Mouse (Mus musculus): Measurements from ENCODE around the gene Usmg5. TPM values are rescaled to one million over a fixed set of nuclear protein-coding genes. Genes with fewer than 3 reads are reported as not detected.

Gene Usmg5
- polyA plus RNA-seq (2014; fragmentation: Illumina TruSeq; extraction: RNeasy Lipid Tissue Mini Kit (QIAGEN cat#74804); ENCODE audit: low read depth, low replicate concordance): 1,955 TPM

DNA sequence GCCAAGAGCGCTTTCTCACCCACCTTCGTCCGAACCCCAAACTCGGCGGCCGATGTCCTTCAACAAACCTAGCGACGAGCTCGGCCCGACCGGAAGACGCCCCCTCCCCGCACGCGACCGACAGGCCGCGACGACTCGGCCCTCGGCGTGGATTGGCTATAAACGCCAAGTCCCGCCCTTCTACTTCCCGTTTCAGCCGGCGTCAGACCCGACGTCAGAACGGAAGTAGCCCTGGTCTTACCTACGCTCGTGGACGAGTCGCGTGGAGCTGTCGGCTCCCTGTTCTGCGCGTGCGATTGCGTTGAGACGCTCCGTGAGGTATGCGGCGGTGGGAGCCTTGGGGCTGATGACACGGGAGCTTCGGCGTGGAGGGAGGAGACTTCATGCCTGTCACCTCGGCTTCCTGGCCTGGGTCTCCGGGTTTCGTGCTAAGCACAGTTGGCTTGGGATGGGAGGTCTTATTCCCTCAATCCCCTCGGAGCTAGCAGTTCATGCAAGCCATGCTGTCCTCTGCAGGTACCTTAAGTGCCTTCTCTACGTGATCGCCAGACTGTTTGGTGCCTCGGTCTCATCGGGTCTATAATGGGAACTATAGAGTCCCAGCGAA is at the start of gene Usmg5, which contains the start of gene Pdcd11:
Gene Usmg5 (minus strand): TSS at position 98 of the 607 bp plus-strand sequence.
Gene Pdcd11 (plus strand): TSS at position 219 of the 607 bp plus-strand sequence.

DNA sequence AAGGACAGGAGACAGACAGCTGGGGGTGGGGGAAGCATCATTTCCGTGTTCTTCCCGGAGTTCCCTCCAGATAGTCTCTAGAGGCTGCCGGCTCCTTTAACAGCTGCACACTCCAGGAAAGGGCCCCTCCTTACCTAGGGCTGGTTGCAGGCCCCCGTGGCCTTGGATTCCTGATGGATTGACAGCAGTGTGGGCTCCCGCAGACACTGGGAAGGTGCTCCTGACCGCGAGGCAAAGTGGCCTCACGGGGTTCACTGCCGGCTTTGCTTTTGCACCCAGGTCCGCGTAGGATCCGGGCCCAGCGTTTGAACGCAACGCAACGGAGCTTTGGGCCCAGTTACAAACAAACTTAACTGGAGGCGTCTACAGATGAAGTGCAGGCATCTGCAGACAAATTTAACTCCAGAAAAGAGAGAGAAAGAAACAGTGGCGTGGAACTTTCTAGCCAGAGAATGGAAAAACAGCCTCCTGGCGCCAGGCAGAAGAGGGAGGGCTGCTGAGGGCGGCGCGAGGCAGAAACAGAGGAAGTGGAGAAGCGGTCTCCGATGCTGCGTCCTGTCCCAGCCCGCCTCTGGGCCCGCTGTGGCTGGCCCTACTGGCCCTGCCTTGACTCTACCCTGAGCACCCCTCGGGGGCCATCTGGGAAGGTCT is 47.4 kb upstream of the Usmg5 start, which contains the start of gene Calhm2:
Gene Calhm2 (minus strand): TSS at position 524 of the 651 bp plus-strand sequence.

DNA sequence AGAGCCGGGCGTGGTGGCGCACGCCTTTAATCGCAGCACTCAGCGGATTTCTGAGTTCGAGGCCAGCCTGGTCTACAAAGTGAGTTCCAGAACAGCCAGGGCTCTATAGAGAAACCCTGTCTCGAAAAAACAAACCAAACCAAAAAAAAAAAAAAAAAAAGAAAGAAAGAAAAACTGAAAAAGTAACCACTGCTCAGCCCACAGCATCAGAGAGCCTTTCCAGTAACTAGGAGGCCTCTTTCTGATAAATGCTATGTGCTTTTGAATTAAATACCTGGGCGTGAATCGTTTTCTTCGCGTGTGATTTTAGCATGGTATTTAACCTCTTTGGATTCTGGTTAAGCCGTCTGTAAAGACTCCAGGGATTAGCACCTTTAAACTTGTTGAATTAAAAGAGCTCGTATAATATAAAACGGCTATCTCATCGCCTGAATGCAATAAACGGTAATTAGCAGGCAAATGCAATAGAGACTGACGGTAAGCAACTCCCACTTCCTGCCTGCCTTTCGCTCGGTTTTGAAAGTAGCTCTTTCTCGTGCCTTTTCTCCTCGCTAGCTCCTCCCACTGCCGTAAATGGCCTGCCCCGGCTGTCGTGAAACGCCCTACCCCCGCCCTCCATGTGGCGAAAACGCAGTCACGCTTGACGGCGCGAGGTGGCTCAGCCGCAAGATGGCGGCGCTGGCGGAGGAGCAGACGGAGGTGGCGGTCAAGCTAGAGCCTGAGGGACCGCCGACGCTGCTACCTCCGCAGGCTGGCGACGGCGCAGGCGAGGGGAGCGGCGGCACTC is 23.2 kb downstream of the Usmg5 start, which contains the start of gene Taf5:
Gene Taf5 (plus strand): TSS at position 651 of the 787 bp plus-strand sequence.

DNA sequence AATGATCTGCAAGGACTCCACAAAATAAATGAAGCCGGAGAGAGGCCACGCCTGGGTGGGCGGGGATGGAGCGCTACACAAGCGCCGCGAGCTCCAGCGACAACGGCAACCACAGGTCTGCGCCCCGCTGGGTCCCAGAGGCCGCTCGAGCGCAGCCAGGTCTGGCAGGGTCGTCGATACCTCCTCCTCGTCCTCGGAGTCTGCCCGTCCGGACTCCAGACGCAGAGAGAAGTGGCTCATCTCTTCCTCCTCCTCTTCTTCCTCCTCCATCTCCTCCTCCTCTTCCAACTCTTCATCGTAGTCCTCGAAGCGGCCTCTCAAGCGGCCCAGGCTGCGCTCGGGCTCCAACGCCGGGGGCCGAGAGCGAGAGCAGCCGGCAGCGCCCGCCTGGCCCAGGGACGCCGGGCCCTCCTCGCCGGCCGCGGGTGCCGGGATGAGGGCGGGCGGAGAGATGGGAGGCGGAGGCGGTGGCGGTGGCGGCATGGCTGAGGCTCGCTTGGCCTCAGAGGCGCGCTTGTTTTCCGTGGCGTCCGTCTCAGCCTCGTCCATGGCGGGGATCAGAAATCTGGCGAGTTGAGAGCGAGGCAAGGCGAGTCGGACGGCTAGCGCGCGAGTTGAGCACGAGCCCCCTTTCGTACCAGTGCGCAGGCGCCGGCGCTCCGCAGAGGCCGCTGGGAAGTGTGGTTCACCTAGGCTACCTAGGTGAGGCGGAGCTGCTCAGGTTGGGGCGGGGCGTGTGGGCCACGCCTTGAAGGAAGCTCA is 40.0 kb downstream of the Usmg5 start, which contains the start of gene Pcgf6:
Gene Pcgf6 (minus strand): TSS at position 636 of the 762 bp plus-strand sequence.

Other genes with a start within 250 kb of the Usmg5 start
- gene Ina, start 75.9 kb downstream of the Usmg5 start, polyA plus RNA-seq (2014; fragmentation: Illumina TruSeq; extraction: RNeasy Lipid Tissue Mini Kit (QIAGEN cat#74804); ENCODE audit: low read depth, low replicate concordance): 2.7 TPM
- 40.4 TPM for gene Nt5c2, start 75.5 kb downstream of the Usmg5 start, polyA plus RNA-seq (2014; fragmentation: Illumina TruSeq; extraction: RNeasy Lipid Tissue Mini Kit (QIAGEN cat#74804); ENCODE audit: low read depth, low replicate concordance)
- gene Pcgf6, start 39.7 kb downstream of the Usmg5 start, polyA plus RNA-seq (2014; fragmentation: Illumina TruSeq; extraction: RNeasy Lipid Tissue Mini Kit (QIAGEN cat#74804); ENCODE audit: low read depth, low replicate concordance): 30.8 TPM
- gene Taf5, start 22.9 kb downstream of the Usmg5 start, polyA plus RNA-seq (2014; fragmentation: Illumina TruSeq; extraction: RNeasy Lipid Tissue Mini Kit (QIAGEN cat#74804); ENCODE audit: low read depth, low replicate concordance): 11.3 TPM
- 2.5 TPM for gene Pdcd11, start 121 bp upstream of the Usmg5 start, polyA plus RNA-seq (2014; fragmentation: Illumina TruSeq; extraction: RNeasy Lipid Tissue Mini Kit (QIAGEN cat#74804); ENCODE audit: low read depth, low replicate concordance)
- 1.6 TPM for gene Calhm2, start 47.6 kb upstream of the Usmg5 start, polyA plus RNA-seq (2014; fragmentation: Illumina TruSeq; extraction: RNeasy Lipid Tissue Mini Kit (QIAGEN cat#74804); ENCODE audit: low read depth, low replicate concordance)
- not detected for gene Calhm1, start 53.6 kb upstream of the Usmg5 start, polyA plus RNA-seq (2014; fragmentation: Illumina TruSeq; extraction: RNeasy Lipid Tissue Mini Kit (QIAGEN cat#74804); ENCODE audit: low read depth, low replicate concordance)
- gene Calhm3, start 67.1 kb upstream of the Usmg5 start, polyA plus RNA-seq (2014; fragmentation: Illumina TruSeq; extraction: RNeasy Lipid Tissue Mini Kit (QIAGEN cat#74804); ENCODE audit: low read depth, low replicate concordance): not detected
- 0.28 TPM for gene Neurl1a, start 88.2 kb upstream of the Usmg5 start, polyA plus RNA-seq (2014; fragmentation: Illumina TruSeq; extraction: RNeasy Lipid Tissue Mini Kit (QIAGEN cat#74804); ENCODE audit: low read depth, low replicate concordance)